Mouse (Mus musculus): ENCODE measurements at regions not wholly inside any gene's neighbourhood (a gene's known extent, or its start where the extent isn't known, plus 50 kb on each side); places are given as distances from the start of the nearest gene placed in this dataset.

DNA sequence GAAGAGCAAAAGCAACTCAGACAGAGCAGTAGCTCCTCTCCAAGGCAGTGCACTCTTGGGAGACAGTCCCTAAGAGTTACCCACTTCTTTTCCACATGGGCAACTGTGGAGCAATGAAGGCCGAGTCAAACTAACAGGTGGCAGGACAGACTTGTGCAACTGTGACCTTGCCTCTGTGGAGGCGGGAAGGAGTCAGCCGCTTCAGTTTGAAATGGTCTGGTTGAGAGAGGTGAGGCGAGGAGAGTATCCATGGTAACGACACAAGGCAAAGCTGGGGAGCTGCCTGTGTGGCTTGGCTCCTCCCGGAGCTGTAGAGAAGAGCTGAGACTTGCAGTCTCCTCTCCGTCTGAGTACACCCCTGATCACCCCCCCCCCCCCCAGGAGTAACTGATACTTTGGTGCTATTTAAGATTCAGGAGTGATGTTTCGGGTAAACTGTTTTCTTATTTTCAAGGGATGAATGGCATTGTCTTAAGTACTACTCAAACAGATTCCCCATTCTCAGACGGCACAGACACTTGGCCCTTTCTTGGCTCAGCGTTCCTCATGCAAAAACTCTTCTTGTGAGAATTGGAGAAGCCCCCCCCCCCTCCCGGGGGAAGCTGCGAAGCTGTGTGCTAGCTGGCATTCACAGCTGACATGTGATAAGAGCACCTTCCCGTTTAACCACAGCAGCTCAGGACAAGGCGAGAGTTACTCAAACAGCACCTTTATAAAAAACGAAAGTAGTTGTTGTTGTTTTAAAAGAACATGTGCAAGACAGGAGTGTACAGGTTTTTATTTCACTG lies 54.9 kb upstream of the Chst1 start:
- DNase-seq (ENCODE audit: low read depth, low spot score): peak; percentile 34

DNA sequence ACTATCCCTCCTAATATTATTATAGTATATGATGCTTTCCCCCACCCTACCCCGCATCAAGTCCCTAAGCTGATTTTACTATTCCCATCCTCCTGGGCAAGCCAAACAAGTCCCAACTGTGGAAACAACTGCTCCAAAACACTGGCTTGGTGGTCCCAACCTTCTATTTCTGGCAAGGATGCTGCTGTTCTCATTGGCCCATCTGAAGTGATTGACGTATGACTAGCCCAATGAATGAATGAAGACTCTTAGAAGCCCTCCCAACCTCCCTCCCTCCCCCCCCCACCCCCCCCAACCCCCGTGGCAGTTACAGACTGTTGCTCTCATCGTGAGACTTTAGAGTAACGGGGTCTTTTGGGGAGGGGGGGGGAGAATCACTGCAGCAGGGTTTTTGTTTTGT lies 58.7 kb upstream of the Chst1 start:
- DNase-seq (ENCODE audit: low read depth, low spot score): no peak

DNA sequence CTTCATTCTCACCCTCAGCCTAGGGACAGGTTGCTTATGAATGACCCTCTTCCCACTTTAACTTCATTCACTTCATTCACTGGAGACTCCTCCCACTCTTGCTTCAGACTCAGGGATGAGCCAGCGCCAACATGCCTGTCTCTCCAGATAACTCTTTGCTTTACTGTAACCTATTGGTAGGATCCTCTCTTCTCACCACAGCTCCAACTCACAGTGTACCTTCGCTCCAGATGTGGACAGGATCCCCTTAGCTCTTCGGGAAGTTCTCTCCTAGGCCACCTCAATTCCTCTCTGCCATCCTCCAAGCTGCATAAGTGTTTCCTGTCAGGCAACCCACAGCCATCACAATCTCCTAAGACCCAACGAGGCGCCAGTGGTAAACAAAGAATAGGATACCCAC lies 67.5 kb upstream of the Chst1 start:
- no peak for DNase-seq (ENCODE audit: low read depth, low spot score)

DNA sequence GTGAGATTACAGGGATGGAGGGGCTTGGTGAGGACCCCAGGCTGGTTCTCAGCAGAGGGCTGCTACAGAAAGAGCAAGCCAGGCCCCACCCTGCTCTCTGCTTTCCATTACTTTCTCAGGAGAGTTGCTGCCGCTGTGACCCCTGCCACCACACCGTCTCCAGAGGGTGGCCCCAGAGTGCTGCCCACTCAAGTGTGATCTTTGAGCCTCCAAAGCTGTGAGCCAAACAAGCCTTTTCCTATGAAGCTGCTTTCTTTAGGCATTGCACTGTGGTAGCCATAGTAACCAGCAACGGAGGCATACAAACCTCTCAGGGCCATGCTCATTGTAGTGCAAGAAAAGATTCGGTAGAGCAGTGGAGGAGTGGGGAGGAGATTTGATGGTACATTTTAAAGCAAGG lies 68.8 kb upstream of the Chst1 start:
- DNase-seq (ENCODE audit: low read depth, low spot score): no peak

DNA sequence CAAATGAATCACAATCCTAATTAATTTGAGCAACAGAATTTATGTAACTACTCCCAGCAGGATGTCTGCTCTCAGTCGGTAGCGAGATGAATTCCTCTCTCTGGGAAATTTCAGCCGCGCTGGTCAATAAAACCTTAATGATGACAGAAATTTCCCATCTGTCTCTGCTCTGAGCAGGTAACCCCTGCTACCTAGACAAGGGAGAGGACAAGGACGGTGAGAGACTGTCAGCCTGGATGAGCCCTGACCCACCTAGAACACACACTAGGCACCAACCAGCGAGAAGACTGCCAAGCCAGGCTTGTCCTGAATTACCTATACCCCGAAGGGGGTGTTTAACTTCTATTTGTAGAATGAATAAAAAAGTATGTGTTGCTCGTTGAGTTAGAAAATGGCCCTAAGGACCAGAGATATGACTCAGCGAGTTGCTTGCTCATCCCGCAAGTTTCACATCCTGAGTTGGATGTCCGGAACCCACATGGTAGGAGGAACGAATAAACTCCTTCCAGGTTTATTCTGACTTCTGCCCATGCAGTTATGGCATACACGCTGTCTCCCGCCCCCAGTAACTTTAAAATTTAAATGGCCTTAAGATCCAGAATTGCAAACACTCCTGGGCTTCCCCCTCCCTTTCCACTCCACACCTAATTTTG lies 69.5 kb upstream of the Slc35c1 start:
- DNase-seq (ENCODE audit: low read depth, low spot score): no peak

DNA sequence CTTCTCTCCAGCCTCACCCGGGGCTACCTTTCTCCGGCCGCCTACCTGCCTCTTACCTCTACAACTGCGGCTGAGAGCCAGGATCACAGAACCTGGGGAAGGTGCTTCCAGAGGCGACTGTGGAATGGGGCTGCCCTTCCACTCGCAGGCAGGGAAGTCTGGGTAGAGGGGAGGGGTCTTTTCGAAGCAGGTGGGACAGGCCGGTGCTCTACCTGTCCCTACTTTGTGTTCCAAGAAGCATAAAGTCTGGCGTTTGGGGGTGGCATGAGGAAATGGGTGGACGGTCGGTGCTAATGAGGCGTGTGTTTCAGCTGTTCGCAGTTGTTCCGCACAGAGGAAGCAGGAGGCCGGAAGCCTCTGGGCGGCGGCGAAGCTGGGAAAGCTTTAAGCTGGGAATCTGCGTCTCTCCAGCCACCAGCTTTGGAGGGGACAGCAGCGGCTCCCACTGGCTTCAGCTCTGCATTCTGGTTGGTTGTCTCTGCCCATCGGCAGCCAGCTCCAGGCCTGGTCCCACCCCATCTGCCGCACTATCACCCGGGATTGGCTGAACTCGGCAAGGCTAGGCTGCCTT lies 68.8 kb upstream of the Slc35c1 start:
- DNase-seq (ENCODE audit: low read depth, low spot score): peak; percentile 79

DNA sequence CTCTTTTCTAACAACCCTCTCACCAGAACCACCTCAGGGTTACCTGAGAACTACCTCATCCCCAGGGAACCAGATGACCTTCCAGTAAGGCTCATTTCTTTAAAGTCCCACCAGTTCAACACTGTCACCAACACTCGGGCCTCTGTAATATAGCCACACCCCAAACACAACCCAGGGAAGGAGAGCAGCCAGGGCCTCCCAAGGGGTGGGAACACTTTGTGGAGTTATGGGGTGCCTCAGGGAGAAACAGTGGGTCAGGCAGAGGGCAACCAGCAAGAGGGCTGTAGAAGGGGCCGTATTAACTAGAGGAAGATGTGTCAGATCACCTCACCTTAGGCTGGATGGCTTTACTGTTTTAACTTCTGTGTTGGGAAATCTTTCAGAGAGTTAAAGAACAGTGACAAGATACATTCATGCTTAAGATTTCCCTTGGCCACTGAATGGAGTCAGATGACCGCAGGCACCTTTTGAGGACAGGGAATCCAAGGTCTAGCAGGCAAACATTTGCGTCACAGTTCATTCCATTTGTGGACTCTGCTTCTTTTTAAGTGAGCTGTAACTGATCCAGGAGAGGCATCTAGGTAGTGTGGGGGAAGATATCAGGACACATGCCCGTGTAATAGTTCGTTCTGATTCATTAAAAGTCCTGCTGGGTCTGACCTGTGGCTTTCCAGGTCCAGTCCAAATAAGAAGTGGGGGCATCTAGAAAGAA lies 67.9 kb upstream of the Slc35c1 start:
- DNase-seq (ENCODE audit: low read depth, low spot score): no peak

DNA sequence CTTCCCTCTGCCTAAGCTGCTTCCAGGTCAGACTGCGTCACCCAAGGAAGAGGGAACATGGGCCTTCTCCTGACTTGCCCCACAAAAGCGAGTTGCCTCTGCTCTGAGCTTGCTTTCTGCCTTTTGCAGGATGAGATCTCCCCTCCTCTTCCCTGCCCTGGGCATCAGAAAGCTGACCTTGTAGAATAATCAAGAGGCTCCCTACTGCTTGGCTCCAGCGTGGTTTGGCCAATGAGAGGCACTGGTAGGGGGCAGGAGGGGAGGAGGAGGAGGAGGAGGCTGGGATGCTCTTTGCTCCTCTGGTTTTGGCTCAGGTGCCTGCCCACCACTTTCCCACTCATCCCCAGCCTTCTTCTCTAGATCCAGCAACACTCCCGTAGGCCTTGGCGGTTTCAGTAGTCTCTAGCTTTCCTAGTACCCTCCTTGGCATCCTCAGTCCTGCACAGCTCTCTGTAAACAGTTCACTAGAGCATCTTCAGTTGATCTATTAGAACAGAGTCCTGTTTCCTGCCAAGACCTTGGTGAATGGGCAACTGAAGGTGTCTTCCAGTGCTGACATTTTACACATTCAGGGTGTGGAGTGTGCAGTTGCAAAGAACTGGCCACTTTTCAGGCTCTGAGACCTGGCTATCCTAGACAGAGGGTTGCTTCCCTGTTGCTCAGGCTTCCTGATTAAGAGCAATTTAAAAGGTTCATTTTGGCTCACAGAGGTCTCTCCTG lies 66.5 kb upstream of the Slc35c1 start:
- no peak for DNase-seq (ENCODE audit: low read depth, low spot score)

DNA sequence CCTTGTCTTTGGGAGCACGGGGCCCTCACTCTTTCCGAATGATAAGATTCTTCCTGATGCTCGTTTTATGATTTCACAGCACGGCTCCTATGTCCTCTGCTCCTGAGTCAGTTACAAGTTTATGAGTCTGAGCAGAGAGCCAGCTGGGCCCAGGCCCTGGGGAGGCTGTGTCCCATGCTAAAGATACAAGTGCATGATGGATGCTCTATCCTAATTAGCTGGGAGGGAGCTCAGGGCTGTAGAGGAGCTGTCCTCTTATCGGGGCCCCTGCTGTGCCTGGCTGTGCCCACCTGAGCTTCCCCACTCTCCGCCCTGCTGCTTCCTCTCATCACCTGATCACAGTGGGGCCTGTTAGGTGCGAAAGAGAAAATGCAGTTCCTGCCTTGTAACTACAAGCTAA lies 65.3 kb upstream of the Slc35c1 start:
- no peak for DNase-seq (ENCODE audit: low read depth, low spot score)

DNA sequence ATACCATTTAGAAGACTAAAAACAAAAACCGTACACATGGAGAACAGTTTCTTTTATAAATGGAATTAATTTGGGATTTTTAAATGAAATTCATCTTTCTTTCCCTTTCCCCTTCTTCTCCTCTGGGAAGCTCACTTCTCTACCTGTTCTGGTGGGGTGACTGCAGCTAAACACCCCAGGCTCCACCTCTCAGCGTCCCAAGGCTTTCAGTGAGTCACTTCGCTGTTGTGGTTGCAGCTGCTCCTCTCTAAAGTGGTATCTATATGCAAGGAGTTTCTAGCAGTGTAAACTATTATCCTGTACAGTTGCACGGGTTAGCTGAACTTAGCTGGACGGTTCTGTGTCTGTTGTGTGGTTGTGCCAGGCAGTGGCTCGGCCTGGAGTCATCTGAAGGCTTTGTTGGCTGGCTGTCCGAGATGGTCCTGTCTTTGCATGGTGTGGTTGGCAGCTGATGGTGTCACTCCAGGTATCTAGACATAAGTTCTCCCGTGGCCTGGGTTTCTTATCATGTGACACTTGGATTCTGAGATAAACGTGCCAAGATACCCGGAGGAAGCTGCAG lies 64.8 kb upstream of the Slc35c1 start:
- no peak for DNase-seq (ENCODE audit: low read depth, low spot score)

DNA sequence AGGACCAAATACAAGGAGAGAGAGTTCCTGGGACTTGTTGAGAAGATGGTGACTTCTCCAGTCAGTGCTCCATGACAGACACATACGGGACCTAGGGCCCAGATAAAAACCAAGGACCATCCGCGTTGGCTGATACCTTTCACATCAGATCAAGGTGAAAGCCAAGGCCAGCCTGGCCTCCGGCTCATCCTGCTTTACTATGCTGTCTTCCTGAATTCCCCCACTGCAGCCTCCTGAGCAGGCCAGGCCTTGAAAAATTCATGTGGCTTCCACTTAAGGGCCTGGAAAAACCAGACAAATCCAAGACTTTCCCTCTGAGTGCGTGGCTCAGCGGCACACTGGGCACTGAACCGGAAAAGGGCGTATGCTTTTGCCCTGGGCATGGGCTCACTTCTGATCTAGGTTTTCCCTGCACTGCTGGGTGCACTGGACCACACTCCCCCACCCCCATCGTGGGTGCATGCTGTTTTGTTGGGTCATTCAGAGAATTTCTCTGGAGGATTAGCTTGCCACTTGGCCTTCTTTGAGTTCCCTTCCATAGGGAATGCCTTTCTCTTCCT lies 64.1 kb upstream of the Slc35c1 start:
- DNase-seq (ENCODE audit: low read depth, low spot score): no peak

DNA sequence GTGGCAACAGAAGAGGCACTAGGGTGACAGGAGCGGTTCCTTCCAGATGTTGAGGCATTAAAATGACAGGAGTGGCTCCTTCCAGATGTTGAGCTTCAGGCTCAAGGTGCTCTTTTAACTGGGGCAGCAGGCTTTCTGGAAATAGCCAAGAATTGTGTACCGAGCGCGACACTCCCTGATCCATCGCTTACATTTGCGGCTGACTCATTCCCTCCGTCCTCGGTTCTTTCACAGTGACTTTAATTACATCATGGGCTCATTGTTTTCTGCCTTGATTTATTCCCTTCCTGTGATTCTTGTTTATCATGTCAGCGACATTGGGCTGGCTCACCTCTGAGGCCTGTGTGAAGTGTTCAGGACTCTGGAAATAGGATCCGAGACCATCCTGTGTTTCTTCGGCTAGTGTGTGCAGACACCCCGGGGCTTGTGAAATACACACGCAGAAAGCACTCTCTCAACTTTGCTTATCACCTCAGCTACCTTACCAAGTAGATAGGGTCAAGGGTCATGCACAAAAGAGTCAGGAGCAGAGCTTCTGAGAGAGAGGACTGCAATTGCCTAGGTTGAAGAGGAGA lies 63.1 kb upstream of the Slc35c1 start:
- DNase-seq (ENCODE audit: low read depth, low spot score): no peak

DNA sequence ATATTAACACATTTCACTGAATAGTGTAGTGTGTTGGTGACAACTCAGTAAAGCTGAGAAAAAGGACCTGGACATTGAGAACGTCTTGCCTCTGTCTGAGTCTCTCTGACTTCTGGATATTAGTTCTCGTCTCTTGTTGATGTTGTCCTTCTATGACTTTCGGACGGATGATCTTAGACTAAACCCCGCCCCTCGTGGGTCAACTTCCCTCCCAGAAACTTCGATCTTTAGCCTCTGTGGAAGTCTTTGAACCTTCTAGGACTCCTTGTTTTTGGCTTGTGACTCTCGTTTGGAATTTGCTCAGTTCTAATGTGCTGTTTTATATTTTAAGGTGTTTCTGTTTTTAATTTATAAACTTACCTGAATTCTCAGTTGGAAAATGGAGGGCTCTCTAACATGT lies 61.2 kb upstream of the Slc35c1 start:
- DNase-seq (ENCODE audit: low read depth, low spot score): no peak

DNA sequence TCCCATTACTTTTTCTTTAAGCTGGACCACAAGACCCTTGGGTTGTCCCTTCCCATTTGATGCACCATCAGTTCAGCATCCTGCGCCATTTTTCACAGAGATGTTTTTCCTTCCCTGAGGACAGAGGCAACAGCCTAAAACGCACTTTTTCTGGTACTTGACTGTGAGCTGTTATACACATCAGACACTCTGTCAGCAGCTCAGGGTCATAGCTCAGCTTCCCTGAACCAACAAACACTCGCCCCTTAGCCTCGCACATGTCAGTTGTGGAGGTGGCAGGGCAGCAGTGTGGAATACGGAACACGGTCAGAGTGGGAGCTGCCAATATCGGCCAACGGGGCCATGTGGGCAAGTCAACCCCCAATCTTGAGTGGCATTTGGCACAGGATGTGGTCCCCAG lies 59.1 kb upstream of the Slc35c1 start:
- no peak for DNase-seq (ENCODE audit: low read depth, low spot score)

DNA sequence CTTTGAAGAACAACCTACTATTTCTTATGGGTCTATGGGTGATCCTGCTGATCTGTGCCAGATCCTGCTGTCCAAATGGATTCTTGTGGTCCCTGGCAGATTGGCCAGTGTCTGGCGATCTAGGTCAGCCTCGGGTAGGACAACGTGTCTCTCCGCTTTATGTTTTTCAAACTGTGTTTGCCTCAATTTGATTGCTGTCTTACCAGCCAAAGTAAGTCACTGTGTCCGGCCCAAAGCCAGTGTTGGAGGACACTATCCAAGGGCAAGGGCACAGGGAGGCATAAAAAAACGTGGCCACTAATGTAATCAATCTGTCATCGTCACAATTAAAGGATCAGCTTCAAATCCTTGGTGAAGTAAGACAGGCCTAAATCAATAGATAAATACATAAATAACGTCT lies 58.6 kb upstream of the Slc35c1 start:
- DNase-seq (ENCODE audit: low read depth, low spot score): no peak

DNA sequence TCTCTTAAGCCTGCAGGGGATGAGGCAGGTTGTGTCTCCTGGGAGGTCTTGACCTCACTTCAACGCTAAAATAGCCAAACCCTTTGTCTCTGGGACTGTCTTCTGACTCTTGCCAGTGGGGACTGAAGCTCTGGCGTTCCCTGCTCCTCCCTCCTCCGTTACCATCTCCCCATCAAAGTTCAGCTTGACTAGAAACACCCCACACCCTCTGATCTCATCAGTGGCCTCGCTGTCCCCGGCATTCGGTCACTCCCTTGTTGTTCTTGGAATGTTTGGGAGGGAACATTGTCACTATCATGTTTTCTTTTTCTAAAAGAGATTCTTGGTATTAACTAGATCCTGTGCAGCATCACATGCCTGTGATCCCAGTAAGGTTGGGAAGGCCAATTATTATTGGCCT lies 54.6 kb upstream of the Slc35c1 start:
- no peak for DNase-seq (ENCODE audit: low read depth, low spot score)

DNA sequence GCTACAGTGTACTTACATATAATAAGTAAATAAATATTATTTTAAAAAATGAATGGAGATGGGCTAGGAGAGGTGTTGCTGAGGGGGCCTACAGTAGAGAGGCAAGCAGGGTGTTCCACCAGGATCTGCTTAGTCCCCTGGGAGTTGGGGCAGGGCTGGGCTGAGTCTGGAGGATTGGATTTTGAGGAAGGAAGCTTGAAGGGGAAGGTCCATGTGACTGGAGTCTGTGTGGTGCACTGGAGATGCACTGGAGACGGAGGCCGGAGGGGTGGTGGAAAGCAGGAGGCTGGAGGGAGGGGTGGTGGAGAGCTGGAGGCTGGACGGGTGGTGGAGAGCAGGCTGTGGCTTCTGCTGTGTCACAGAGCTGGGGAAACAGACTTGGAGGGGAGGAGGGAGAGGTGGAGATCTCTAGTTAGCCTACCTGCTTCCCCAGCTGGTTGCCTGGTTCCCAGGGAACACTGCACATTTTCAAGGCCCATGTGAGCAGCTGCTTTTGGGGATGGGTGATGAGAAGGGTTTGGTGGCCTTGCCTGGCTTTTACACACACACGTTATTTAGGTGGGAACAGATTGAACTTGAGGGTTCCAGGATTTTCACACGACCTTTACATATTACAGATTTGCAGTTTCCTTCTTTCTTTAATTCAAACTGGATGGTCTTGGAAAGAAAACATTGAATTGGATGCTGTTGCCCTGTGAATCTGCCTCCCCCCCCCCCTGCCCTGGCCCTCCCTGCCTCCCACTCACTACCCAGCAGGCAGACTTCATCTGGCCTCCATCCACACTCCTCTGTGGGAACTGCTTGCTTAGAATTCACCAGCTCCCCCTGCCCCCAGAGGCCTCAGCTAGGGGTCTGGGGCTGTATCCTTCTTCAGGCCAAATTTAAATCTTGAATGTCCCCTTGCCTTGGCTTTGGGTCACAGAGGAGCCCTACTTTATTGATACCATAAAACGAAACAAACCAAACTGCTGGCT lies 51.7 kb upstream of the Slc35c1 start:
- DNase-seq (ENCODE audit: low read depth, low spot score): no peak

All from forelimb bud, embryonic 11.5 days (tissue).